Mouse (Mus musculus) thymus, adult 2 months (tissue): ENCODE measurements around the gene Bcl7b. TPM values are rescaled to one million over a fixed set of nuclear protein-coding genes. Genes with fewer than 3 reads are reported as not detected.

Source experiments
- DNase-seq: peaks from one replicate; pipeline ENCODE4 v3.0.0; 2021
- H3K27ac ChIP-seq: fragments of 200-500 bp; 2 replicates; pipeline ENCODE4 v1.5.1; 2012; ENCODE audit warnings: low read length, control low read depth; ENCODE audit not compliant: control insufficient read depth, insufficient read depth
- H3K27me3 ChIP-seq: fragments of 200-500 bp; 2 replicates; pipeline ENCODE4 v1.6.1; 2012; ENCODE audit warnings: mild to moderate bottlenecking, low read length, moderate library complexity, mixed read lengths; ENCODE audit not compliant: control insufficient read depth, insufficient read depth
- H3K36me3 ChIP-seq: fragments of 200-500 bp; 2 replicates; pipeline ENCODE4 v1.6.1; 2012; ENCODE audit warnings: mild to moderate bottlenecking, low read length, moderate library complexity; ENCODE audit not compliant: control insufficient read depth, insufficient read depth
- H3K4me1 ChIP-seq: fragments of 200-500 bp; replicated peaks from 2 replicates; pipeline ENCODE4 v1.6.1; 2012; ENCODE audit warnings: low read length; ENCODE audit not compliant: control insufficient read depth, insufficient read depth
- H3K4me3 ChIP-seq: fragments of 200-500 bp; 2 replicates; pipeline ENCODE4 v1.5.1; 2012; ENCODE audit warnings: mild to moderate bottlenecking, low read length, control low read depth, moderate library complexity; ENCODE audit not compliant: control insufficient read depth, insufficient read depth
- CTCF ChIP-seq: fragments of 200-500 bp; IDR thresholded peaks from 2 replicates; pipeline ENCODE4 v1.5.1; 2012; ENCODE audit warnings: mild to moderate bottlenecking, control low read depth, low read length, moderate library complexity, borderline replicate concordance; ENCODE audit not compliant: control insufficient read depth, poor library complexity, insufficient read depth; ENCODE audit errors: extremely low read depth
- POLR2A ChIP-seq: fragments of 200-500 bp; IDR thresholded peaks from 2 replicates; pipeline ENCODE4 v1.6.1; 2012; ENCODE audit warnings: mild to moderate bottlenecking, low read length, control low read depth, moderate library complexity; ENCODE audit not compliant: control insufficient read depth, poor library complexity, insufficient read depth; ENCODE audit errors: extremely low read depth
- WGBS: fragments of 180-500 bp; shearing (Covaris S2); methylation state at CpG from one replicate; pipeline ENCODE4 v1.1.7; 2018; 5-methylcytosine and 5-hydroxymethylcytosine counted together
- polyA plus RNA-seq: library from polyadenylated mRNA; depleted of rRNA; stranded (reverse); fragments of >200 nt; gene quantifications from 2 replicates; pipeline ENCODE4 v1.2.3, GENCODE M21; 2012; rRNA removed

The Bcl7b gene
- 61.1 and 67.0 TPM in 2 replicates for polyA plus RNA-seq

DNA sequence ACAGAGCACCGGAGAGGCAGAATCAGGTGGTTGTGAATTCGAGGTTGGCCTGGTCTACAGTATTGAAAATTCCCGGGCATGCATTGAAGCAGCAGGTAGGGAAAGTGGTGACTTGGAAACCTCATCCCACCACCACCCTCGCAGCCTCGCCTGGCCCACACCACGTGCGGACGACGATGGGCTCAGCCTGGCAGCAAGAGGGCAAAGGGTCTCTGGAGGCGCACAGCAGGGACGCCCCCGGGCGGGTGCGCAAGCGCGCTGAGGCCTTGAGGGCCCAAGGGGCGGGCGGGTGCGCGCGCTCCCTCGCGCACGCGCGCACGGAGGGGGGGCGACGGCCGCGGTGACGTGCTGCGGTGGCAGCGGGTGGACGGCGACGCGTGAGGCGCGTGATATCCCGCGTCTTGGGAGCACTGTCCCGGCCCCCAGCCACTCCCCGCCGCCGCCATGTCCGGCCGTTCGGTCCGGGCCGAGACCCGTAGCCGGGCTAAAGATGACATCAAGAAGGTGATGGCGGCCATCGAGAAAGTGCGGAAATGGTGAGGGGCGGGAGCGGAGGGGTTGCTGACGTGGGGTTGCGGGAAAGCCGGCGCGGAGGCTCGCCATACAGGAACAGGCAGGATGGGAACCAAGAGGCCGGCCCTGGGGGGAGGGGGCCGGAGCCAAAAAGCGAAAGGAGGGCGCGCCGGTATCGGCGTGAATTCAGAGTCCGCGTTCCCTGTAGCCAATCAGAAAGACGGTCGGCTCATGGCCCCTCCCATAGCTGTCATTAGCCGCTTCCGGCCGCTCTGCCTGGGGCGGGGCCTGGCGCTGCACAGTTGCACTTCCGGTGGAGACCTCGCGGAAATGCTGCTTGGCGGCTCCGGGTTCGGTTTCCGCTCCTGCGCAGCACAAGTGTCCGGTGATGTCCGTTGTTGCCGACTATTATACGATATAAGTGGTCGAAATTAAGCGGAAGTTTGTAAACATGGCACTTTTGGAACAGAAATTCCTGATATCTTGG lies at the start of gene Bcl7b:
TSS of gene Bcl7b (plus strand) at position 221 of the 1,000 bp plus-strand sequence.
- H3K27me3 ChIP-seq: no peaks in the 10 kb centered on the region
- peak within 1 kb of the TSS; percentile 58 for H3K4me3 ChIP-seq
- TF ChIP-seq POLR2A (peak; percentile 74), CTCF (0 out of 2 replicates have a peak, but pooled peaks have one; percentile 18)
- peak; percentile 96 for DNase-seq
- peak within 1 kb of the TSS; percentile 52 for H3K27ac ChIP-seq
- peaks cover 6% of the 10 kb centered on the region for H3K36me3 ChIP-seq
- H3K4me1 ChIP-seq: peaks cover 8% of the 10 kb centered on the region
- WGBS: 2% methylated on average over 93 of the region's 95 CpGs

DNA sequence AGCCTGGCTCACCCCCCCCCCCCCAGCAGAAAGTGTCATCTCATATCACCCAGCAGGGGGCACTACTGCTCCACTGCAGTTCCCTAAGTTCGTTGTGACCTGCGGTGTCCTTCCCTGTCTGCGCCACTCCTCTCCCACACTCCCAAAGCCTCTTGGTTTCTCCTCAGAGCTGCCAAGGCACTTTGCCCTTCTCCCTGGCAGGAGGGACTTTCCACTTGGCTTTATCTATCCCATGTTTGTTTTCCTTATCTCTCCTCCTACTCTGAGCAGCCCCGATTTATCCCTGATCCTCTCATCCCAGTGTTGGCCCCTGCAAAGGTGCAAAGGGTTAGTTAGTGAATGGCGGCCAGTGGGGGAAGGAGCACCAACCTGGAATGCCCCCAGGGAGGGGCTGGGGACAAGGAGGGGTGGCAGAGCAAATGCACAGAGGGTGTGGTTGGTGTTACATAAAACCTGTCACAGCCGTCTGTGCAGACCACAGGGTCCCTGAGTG lies 49.4 kb upstream of the Bcl7b start:
- no peaks in the 10 kb centered on the region for H3K36me3 ChIP-seq
- WGBS: 16% methylated on average over 6 of the region's 6 CpGs
- peak; percentile 46 for DNase-seq

DNA sequence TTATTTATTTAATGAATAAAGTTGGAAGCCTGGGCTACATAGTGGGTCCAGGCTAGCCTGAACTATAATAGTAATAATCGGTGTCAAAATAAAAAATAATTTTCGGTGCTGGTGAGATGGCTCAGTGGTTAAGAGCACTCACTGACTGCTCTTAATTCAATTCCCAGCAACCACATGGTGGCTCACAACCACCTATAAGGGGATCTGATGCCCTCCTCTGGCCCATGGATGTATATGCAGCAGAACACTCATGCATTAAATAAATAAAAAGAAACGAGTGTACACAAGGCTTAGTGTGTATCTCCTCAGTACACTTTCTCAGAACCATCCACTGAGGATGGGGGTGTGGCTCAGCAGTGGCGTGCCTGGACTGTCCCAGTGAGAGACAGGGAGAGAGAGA lies 47.3 kb upstream of the Bcl7b start:
- H3K4me3 ChIP-seq: no peak overlapping the region
- H3K4me1 ChIP-seq: no peaks in the 10 kb centered on the region; the same call in 1 of the 2 replicates
- H3K27me3 ChIP-seq: no peaks in the 10 kb centered on the region; the same call in 1 of the 2 replicates
- no peak overlapping the region for H3K27ac ChIP-seq
- WGBS: 56% methylated on average over 4 of the region's 4 CpGs
- no peak for DNase-seq
- TF ChIP-seq CTCF: no peak
- TF ChIP-seq POLR2A: no peak
- H3K36me3 ChIP-seq: no peaks in the 10 kb centered on the region

More for the DNA sequence above, 49.4 kb upstream of the Bcl7b start:
- Histone ChIP-seq H3K27ac (no peak overlapping the region), H3K4me1 (no peaks in the 10 kb centered on the region; the same call in 1 of the 2 replicates), H3K4me3 (no peak overlapping the region), H3K27me3 (no peaks in the 10 kb centered on the region; the same call in 1 of the 2 replicates)
- TF ChIP-seq POLR2A (no peak), CTCF (peak; percentile 83; the same call in 1 of the 2 replicates)

DNA sequence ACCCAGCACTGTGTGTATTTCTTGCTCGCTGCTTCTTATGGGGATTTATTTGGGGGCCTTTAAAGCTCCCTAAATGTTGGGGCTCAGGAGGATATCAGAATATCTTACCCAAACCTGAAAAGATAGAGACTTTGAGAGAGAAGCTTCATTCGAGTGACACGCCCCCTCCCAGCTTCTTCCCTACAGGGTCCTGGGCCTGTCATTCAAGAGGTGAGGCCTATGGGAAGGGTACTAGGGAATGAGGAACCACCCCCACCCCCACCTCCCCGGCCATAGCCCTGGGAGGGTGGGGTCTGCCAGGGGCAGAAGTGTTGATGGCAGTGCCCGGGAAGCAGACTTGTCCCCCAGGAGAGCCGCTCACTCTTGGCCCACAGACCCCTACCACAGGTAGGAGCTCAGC lies 42.0 kb upstream of the Bcl7b start:
- TF ChIP-seq CTCF (no peak), POLR2A (no peak)
- no peaks in the 10 kb centered on the region for H3K36me3 ChIP-seq
- no peak for DNase-seq
- no peak overlapping the region for H3K4me3 ChIP-seq
- H3K27ac ChIP-seq: no peak overlapping the region
- H3K4me1 ChIP-seq: no peaks in the 10 kb centered on the region; the same call in 1 of the 2 replicates
- 86% methylated on average over 6 of the region's 6 CpGs for WGBS
- H3K27me3 ChIP-seq: no peaks in the 10 kb centered on the region; the same call in 1 of the 2 replicates

DNA sequence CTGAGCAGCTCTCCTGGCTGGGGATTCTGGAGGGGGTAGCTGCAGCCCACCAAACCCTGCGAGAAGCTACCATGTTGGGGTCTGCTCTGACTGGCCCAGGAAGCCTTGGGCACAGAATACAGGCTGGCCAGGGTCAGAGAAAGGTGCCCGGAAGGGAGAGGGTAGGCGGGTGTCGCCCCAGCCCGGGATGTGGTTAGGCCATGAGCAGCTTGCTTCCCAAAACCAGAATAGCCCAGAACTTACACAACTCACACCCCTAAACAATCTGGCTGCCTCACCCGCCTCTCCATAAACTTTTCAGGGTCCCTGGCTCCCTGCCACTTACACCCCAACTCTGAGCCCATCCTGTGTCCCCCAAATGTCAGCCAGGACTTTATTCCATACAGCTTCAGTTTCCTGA lies 40.4 kb upstream of the Bcl7b start:
- Histone ChIP-seq H3K4me1 (no peaks in the 10 kb centered on the region), H3K27me3 (no peaks in the 10 kb centered on the region; the same call in 1 of the 2 replicates), H3K27ac (no peak overlapping the region), H3K36me3 (no peaks in the 10 kb centered on the region), H3K4me3 (no peak overlapping the region)
- DNase-seq: no peak
- WGBS: 23% methylated on average over 6 of the region's 6 CpGs
- TF ChIP-seq POLR2A: no peak
- TF ChIP-seq CTCF: no peak

DNA sequence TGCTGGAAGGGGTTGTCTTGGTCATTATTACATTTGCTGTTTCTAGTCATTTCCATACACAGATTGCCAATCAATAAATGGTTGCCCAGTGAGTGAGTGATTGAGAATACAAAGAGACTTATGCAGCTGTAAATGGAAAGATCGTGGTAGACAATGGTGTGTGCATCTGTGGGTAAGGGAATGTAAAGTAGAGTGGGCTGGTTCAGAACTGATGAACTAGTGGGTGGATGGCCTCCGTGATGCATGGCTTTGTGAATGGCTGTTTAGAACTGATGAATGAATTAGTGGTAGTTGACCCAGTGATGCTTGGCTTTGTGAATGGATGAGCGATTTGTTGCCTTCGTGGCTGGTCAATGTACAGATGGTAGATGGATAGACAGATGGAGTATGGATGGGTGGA lies 38.3 kb upstream of the Bcl7b start:
- H3K27ac ChIP-seq: no peak overlapping the region
- no peak for DNase-seq
- H3K4me1 ChIP-seq: peaks cover 14% of the 10 kb centered on the region
- no peaks in the 10 kb centered on the region for H3K36me3 ChIP-seq
- H3K4me3 ChIP-seq: no peak overlapping the region
- 97% methylated on average over 4 of the region's 4 CpGs for WGBS
- TF ChIP-seq CTCF: no peak
- H3K27me3 ChIP-seq: no peaks in the 10 kb centered on the region
